In genomic region chr16:74840006-74840405, GRCm38 (mm10) we compare ENCODE assay signal across 20 mouse cellular contexts.
DNase-seq lines count a peak whose midpoint lies in the region; ATAC-seq and TF ChIP-seq lines count a peak whose summit lies in the region.
"Had no signal": no experiment of that assay in that cellular context is flagged by ENCODE, and none has a peak within 500 bp of the region (broad histone marks: within the 10 kb centered on the region; RNA-seq: fewer than 3 reads in every experiment).

No protein-coding gene starts in this region.

- H3K9ac ChIP-seq in kidney, postnatal 0 days (ENCODE audit: low read depth, low read length), result no peak overlapping the region
- H3K9ac ChIP-seq in stomach, postnatal 0 days (ENCODE audit: low read length), result no peak overlapping the region
- H3K9ac ChIP-seq: embryonic facial prominence, embryonic 12.5 days; limb, embryonic 15.5 days; neural tube, embryonic 13.5 days had no signal

- no peak for ATAC-seq in kidney, postnatal 0 days (replicated peaks; ENCODE audit: low FRiP score, low read depth)
- ATAC-seq in stomach, postnatal 0 days (ENCODE audit: low FRiP score, low TSS enrichment), result no peak
- ATAC-seq: intestine, embryonic 16.5 days; midbrain, embryonic 16.5 days had no signal

- no peak for TF ChIP-seq EP300 in stomach, postnatal 0 days (optimal IDR thresholded peaks at IDR 0.05)

- DNase-seq in embryo, embryonic 10 days (ENCODE audit: low spot score), result peak; percentile 37
- no peak for DNase-seq in embryo, embryonic 9.5 days (ENCODE audit: extremely low spot score)
- DNase-seq in kidney, postnatal 0 days (ENCODE audit: low spot score), result peak; percentile 49
- DNase-seq in kidney, adult 11 months, result no peak
- peak; percentile 54 for DNase-seq in retina, embryonic 14.5 days (ENCODE audit: low spot score)
- DNase-seq in retina, postnatal 1 day, result no peak
- DNase-seq in stomach, postnatal 0 days (ENCODE audit: low spot score), result no peak
- no peak for DNase-seq in thymus, postnatal 0 days (ENCODE audit: low spot score)
- DNase-seq: adrenal gland, postnatal 36 days; cerebellum, adult 11 months; gastrocnemius, postnatal 10 days; kidney, postnatal 36 days; lung, postnatal 10 days; right cerebral cortex, adult 18-20 months had no signal

- H3K4me2 ChIP-seq in kidney, postnatal 0 days (ENCODE audit: low read length), result no peak overlapping the region
- no peak overlapping the region for H3K4me2 ChIP-seq in stomach, postnatal 0 days (replicated peaks; ENCODE audit: low read depth)
- H3K4me2 ChIP-seq: embryonic facial prominence, embryonic 12.5 days; heart, embryonic 11.5 days; limb, embryonic 15.5 days; neural tube, embryonic 13.5 days had no signal

- H3K4me1 ChIP-seq in kidney, postnatal 0 days (replicated peaks; ENCODE audit: insufficient read depth, low read length), result no peaks in the 10 kb centered on the region
- H3K4me1 ChIP-seq in stomach, postnatal 0 days (replicated peaks; ENCODE audit: control insufficient read depth, insufficient read depth), result no peaks in the 10 kb centered on the region
- H3K4me1 ChIP-seq: embryonic facial prominence, embryonic 12.5 days; limb, embryonic 15.5 days; neural tube, embryonic 13.5 days had no signal

- no peaks in the 10 kb centered on the region for H3K27me3 ChIP-seq in kidney, postnatal 0 days (ENCODE audit: insufficient read depth, low read length)
- H3K27me3 ChIP-seq in stomach, postnatal 0 days (ENCODE audit: control insufficient read depth, insufficient read depth, low read length), result no peaks in the 10 kb centered on the region
- H3K27me3 ChIP-seq: embryonic facial prominence, embryonic 12.5 days; limb, embryonic 15.5 days; neural tube, embryonic 13.5 days had no signal

- 92% methylated on average over 2 of the region's 2 CpGs for WGBS in kidney, postnatal 0 days
- WGBS in stomach, postnatal 0 days, result 91% methylated on average over 2 of the region's 2 CpGs

- H3K27ac ChIP-seq in kidney, postnatal 0 days, result no peak overlapping the region
- no peak overlapping the region for H3K27ac ChIP-seq in stomach, postnatal 0 days (replicated peaks)
- H3K27ac ChIP-seq: embryonic facial prominence, embryonic 12.5 days; limb, embryonic 15.5 days; neural tube, embryonic 13.5 days had no signal

- no peak overlapping the region for H3K4me3 ChIP-seq in kidney, postnatal 0 days (replicated peaks; ENCODE audit: low read depth, low read length)
- no peak overlapping the region for H3K4me3 ChIP-seq in stomach, postnatal 0 days (ENCODE audit: low read depth, low read length)
- H3K4me3 ChIP-seq: embryonic facial prominence, embryonic 12.5 days; limb, embryonic 15.5 days; neural tube, embryonic 13.5 days had no signal

- no peaks in the 10 kb centered on the region for H3K9me3 ChIP-seq in kidney, postnatal 0 days (replicated peaks; ENCODE audit: low read length)
- H3K9me3 ChIP-seq in stomach, postnatal 0 days (ENCODE audit: control insufficient read depth, low read length), result no peaks in the 10 kb centered on the region
- H3K9me3 ChIP-seq: embryonic facial prominence, embryonic 12.5 days; limb, embryonic 15.5 days; neural tube, embryonic 13.5 days had no signal

- H3K36me3 ChIP-seq in kidney, postnatal 0 days (ENCODE audit: insufficient read depth, low read length), result no peaks in the 10 kb centered on the region
- no peaks in the 10 kb centered on the region for H3K36me3 ChIP-seq in stomach, postnatal 0 days (ENCODE audit: control insufficient read depth, insufficient read depth, low read length)
- H3K36me3 ChIP-seq: embryonic facial prominence, embryonic 12.5 days; limb, embryonic 15.5 days; neural tube, embryonic 13.5 days had no signal

- peak; percentile 54; the same call in 1 of the 2 replicates for TF ChIP-seq CTCF in kidney, postnatal 0 days (IDR thresholded peaks at IDR 0.05; ENCODE audit: low read depth)
- peak; percentile 51 for TF ChIP-seq CTCF in stomach, postnatal 0 days (IDR thresholded peaks at IDR 0.05; ENCODE audit: low read depth)

Comparison
In these comparisons a context has a peak if more than half of its experiments do, and no peak if none do; other contexts are left out.
1. DNase-seq: peak in embryo, embryonic 10 days (single experiment), kidney, postnatal 0 days (single experiment) and retina, embryonic 14.5 days (single experiment); none in embryo, embryonic 9.5 days (single experiment), kidney, adult 11 months (single experiment), retina, postnatal 1 day (single experiment), stomach, postnatal 0 days (single experiment) and thymus, postnatal 0 days (single experiment).